Mouse (Mus musculus) kidney, adult 2 months (tissue): Measurements from ENCODE around the gene Prpsap2. TPM values are rescaled to one million over a fixed set of nuclear protein-coding genes. Genes with fewer than 3 reads are reported as not detected.
"Not testable (repeated sequence)": the region's sequence is repeated elsewhere in the genome, so short reads cannot be mapped to it uniquely, and the experiment has no call there.

Experiments used
- DNase-seq: peaks from one replicate; pipeline ENCODE4 v3.0.0; 2021
- H3K27ac ChIP-seq: fragments of 200-500 bp; 2 replicates; pipeline ENCODE4 v1.5.1; 2012; ENCODE audit warnings: low read depth, low read length, control low read depth, inconsistent platforms; ENCODE audit not compliant: insufficient read depth
- H3K27me3 ChIP-seq: fragments of 200-500 bp; replicated peaks from 2 replicates; pipeline ENCODE4 v1.6.1; 2012; ENCODE audit warnings: mild to moderate bottlenecking, moderate library complexity, low read length, inconsistent platforms; ENCODE audit not compliant: control insufficient read depth, insufficient read depth
- H3K36me3 ChIP-seq: fragments of 200-500 bp; 2 replicates; pipeline ENCODE4 v1.6.1; 2012; ENCODE audit warnings: mild to moderate bottlenecking, moderate library complexity, low read length, inconsistent platforms; ENCODE audit not compliant: control insufficient read depth, insufficient read depth
- H3K4me1 ChIP-seq: fragments of 200-500 bp; 2 replicates; pipeline ENCODE4 v1.6.1; 2011; ENCODE audit warnings: low read length; ENCODE audit not compliant: control insufficient read depth, insufficient read depth
- H3K4me3 ChIP-seq: fragments of 200-500 bp; 2 replicates; pipeline ENCODE4 v1.5.1; 2011; ENCODE audit warnings: mild to moderate bottlenecking, low read depth, low read length, control low read depth; ENCODE audit not compliant: insufficient read depth
- CTCF ChIP-seq: fragments of 200-500 bp; conservative IDR thresholded peaks from 2 replicates; pipeline ENCODE4 v1.5.1; 2011; ENCODE audit warnings: low read depth, mild to moderate bottlenecking, control low read depth, low read length, moderate library complexity, mixed read lengths; ENCODE audit not compliant: insufficient read depth, insufficient read length
- POLR2A ChIP-seq: fragments of 200-500 bp; IDR thresholded peaks from one replicate; pipeline ENCODE4 v1.6.1; 2011; ENCODE audit warnings: low read depth, low read length, control low read depth
- WGBS: fragments of 180-500 bp; shearing (Covaris S2); methylation state at CpG from one replicate; pipeline ENCODE4 v1.1.7; 2018; 5-methylcytosine and 5-hydroxymethylcytosine counted together
- polyA plus RNA-seq: library from polyadenylated mRNA; depleted of rRNA; stranded (reverse); fragments of >200 nt; gene quantifications from 2 replicates; pipeline ENCODE4 v1.2.3, GENCODE M21; 2012; rRNA removed

Gene Prpsap2
- 20.3 and 21.4 TPM in 2 replicates for polyA plus RNA-seq

- H3K4me1 ChIP-seq: peaks cover 4% of the 10 kb centered on the region; the same call in 1 of the 2 replicates
- TF ChIP-seq CTCF (no peak), POLR2A (peak; percentile 42)
- DNase-seq: peak; percentile 100
- WGBS: 2% methylated on average over 51 of the region's 51 CpGs
- 0 out of 2 replicates have a peak within 1 kb of the TSS, but pooled peaks have one; percentile 14 for H3K27ac ChIP-seq
- no peaks in the 10 kb centered on the region for H3K36me3 ChIP-seq
- H3K27me3 ChIP-seq: no peaks in the 10 kb centered on the region
- peak within 1 kb of the TSS; percentile 56 for H3K4me3 ChIP-seq
Measured at GRCm38 (mm10) chr11:61761584-61762407, at the start of gene Prpsap2. Gene Prpsap2, minus strand, starts transcription at chr11:61762088.

- no peak overlapping the region for H3K27ac ChIP-seq
- no peak overlapping the region for H3K4me3 ChIP-seq
- WGBS: 72% methylated on average over 4 of the region's 4 CpGs
- H3K4me1 ChIP-seq: no peaks in the 10 kb centered on the region
- no peak for TF ChIP-seq CTCF
- no peak for TF ChIP-seq POLR2A
- peaks cover 8% of the 10 kb centered on the region for H3K36me3 ChIP-seq
- DNase-seq: no peak
- no peaks in the 10 kb centered on the region for H3K27me3 ChIP-seq
Measured at GRCm38 (mm10) chr11:61809793-61810192, 47.9 kb upstream of the Prpsap2 start.

GRCm38 (mm10) chr11:61808551-61809117 is 46.7 kb upstream of the Prpsap2 start:
- Histone ChIP-seq H3K36me3 (peaks cover 8% of the 10 kb centered on the region), H3K4me1 (no peaks in the 10 kb centered on the region), H3K27ac (no peak overlapping the region), H3K4me3 (no peak overlapping the region), H3K27me3 (no peaks in the 10 kb centered on the region)
- 83% methylated on average over 2 of the region's 2 CpGs for WGBS
- no peak for DNase-seq
- TF ChIP-seq CTCF (no peak), POLR2A (no peak)

- Histone ChIP-seq H3K4me1 (no peaks in the 10 kb centered on the region), H3K4me3 (no peak overlapping the region), H3K27ac (no peak overlapping the region), H3K36me3 (peaks cover 4% of the 10 kb centered on the region; the same call in 1 of the 2 replicates), H3K27me3 (no peaks in the 10 kb centered on the region)
- TF ChIP-seq POLR2A: no peak
- TF ChIP-seq CTCF: no peak
- DNase-seq: no peak
- 71% methylated on average over 1 of the region's 1 CpGs for WGBS
Measured at GRCm38 (mm10) chr11:61793441-61793840, 31.6 kb upstream of the Prpsap2 start.

GRCm38 (mm10) chr11:61788550-61788949 is 26.7 kb upstream of the Prpsap2 start:
- peaks cover 5% of the 10 kb centered on the region; the same call in 1 of the 2 replicates for H3K36me3 ChIP-seq
- no peak overlapping the region for H3K27ac ChIP-seq
- no peaks in the 10 kb centered on the region for H3K27me3 ChIP-seq
- no peak overlapping the region for H3K4me3 ChIP-seq
- WGBS: 100% methylated on average over 1 of the region's 1 CpGs
- no peak for DNase-seq
- TF ChIP-seq POLR2A: no peak
- TF ChIP-seq CTCF: no peak
- H3K4me1 ChIP-seq: no peaks in the 10 kb centered on the region

- H3K4me3 ChIP-seq, DNase-seq, H3K4me1 ChIP-seq, H3K27ac ChIP-seq, H3K27me3 ChIP-seq, H3K36me3 ChIP-seq: not testable (repeated sequence)
- WGBS: 89% methylated on average over 3 of the region's 3 CpGs
Measured at GRCm38 (mm10) chr11:61782526-61782925, 20.6 kb upstream of the Prpsap2 start.

GRCm38 (mm10) chr11:61774551-61775149 is 12.8 kb upstream of the Prpsap2 start:
- H3K4me3 ChIP-seq: no peak overlapping the region
- H3K36me3 ChIP-seq: peaks cover 6% of the 10 kb centered on the region
- H3K27ac ChIP-seq: no peak overlapping the region
- no peak for DNase-seq
- WGBS: 79% methylated on average over 4 of the region's 4 CpGs
- H3K4me1 ChIP-seq: no peaks in the 10 kb centered on the region
- no peaks in the 10 kb centered on the region for H3K27me3 ChIP-seq
- TF ChIP-seq CTCF (no peak), POLR2A (no peak)
